Mouse (Mus musculus): ENCODE measurements around the gene Zfp825.
"Not testable (repeated sequence)": the region's sequence is repeated elsewhere in the genome, so short reads cannot be mapped to it uniquely, and the experiment has no call there.

DNA sequence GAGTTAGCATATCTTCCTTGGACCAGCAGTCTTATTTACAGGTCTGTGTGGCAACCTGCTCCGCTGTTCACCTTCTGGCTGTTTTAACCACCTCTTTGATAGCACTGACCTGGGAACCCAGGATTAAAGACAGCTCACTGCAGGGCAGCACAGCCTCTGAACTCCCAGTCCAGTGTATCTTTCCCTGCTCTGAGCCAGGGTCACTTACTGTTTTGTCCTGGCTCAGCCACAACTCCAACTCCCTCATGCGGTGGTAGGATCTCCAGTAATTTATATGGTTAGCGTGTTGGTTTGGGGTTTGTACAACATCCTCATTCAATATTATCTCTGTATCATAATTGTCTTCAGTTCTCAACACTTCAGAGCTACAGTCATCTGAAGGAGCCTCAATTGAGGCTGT lies 41.6 kb upstream of the Zfp825 start:
- not testable (repeated sequence) for TF ChIP-seq POLR2AphosphoS5 (IDR thresholded peaks at IDR 0.05; ENCODE audit: insufficient replicate concordance, low read depth, low read length); CTCF (IDR thresholded peaks at IDR 0.05; ENCODE audit: low read depth, low read length); GATA1 (IDR thresholded peaks at IDR 0.05; ENCODE audit: borderline replicate concordance, low read length); TAL1 (conservative IDR thresholded peaks at IDR 0.05; ENCODE audit: low read depth, low read length); GATA2 (IDR thresholded peaks at IDR 0.05; ENCODE audit: borderline replicate concordance, low read depth, low read length)
